ENCODE assay signal across 24 mouse cellular contexts in the genomic region with DNA sequence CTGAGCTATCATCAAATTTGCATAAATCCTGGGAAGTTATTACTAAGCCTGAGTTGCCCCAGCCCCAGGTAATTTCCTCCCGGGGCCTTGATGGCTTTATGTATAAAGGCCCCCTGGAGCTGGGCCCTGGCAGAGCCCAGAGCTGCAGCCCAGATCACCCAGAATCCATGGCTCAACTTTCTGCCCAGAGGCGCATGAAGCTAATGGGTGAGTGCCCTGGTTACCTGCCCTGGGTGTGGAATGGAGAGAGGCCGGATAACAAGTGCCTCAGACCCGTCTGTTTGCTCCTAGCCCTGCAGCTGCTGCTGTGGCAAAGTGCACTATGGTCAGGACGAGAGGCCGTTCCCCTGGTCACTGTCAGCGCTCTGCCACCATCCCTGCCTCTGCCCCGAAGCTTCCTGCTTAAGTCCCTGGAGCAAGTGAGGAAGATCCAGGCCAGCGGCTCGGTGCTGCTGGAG. TPM values are rescaled to one million over a fixed set of nuclear protein-coding genes. Genes with fewer than 3 reads are reported as not detected.
DNase-seq lines count a peak whose midpoint lies in the region; ATAC-seq lines count a peak whose summit lies in the region.
"Had no signal": no experiment of that assay in that cellular context is flagged by ENCODE, and none has a peak within 500 bp of the region (broad histone marks: within the 10 kb centered on the region; RNA-seq: fewer than 3 reads in every experiment).

A gene (plus strand): TSS at position 51 of the 458 bp plus-strand sequence.

- H3K27ac ChIP-seq in heart, embryonic 12.5 days (ENCODE audit: poor library complexity, severe bottlenecking), result no peak within 1 kb of the TSS
- H3K27ac ChIP-seq in kidney, embryonic 16.5 days (ENCODE audit: low read length), result no peak within 1 kb of the TSS; the same call in 1 of the 2 replicates
- no peak within 1 kb of the TSS for H3K27ac ChIP-seq in neural tube, embryonic 13.5 days (replicated peaks)
- H3K27ac ChIP-seq in neural tube, embryonic 15.5 days (replicated peaks), result no peak within 1 kb of the TSS
- H3K27ac ChIP-seq: forebrain, embryonic 15.5 days; hindbrain, embryonic 15.5 days; intestine, embryonic 15.5 days had no signal

- DNase-seq in heart, adult 11 months, result peak; percentile 91
- no peak for DNase-seq in kidney, postnatal 14 days
- DNase-seq in left cerebral cortex, postnatal 25 days (ENCODE audit: low spot score in 2 of 2), result no peak
- DNase-seq: adrenal gland, postnatal 36 days; cerebellum, adult 11-12 months; cerebellum, postnatal 36 days; heart, postnatal 10 days; lung, adult 18-20 months; lung, postnatal 36 days; right cerebral cortex, postnatal 14 days; spleen, adult 18-20 months; thymus, postnatal 4 days had no signal

- intact Hi-C loops in left cerebral cortex, postnatal 25 days (cut with DNase I), result loop anchor here (5.0 kb wide), 1 partner anchor 126 kb away; no protein-coding TSS in a partner anchor

- H3K9ac ChIP-seq in heart, embryonic 12.5 days, result no peak within 1 kb of the TSS
- 0 out of 2 replicates have a peak within 1 kb of the TSS, but pooled peaks have one; percentile 2 for H3K9ac ChIP-seq in kidney, embryonic 16.5 days (replicated peaks; ENCODE audit: low read length)
- peak within 1 kb of the TSS; percentile 26; the same call in 1 of the 2 replicates for H3K9ac ChIP-seq in neural tube, embryonic 13.5 days
- no peak within 1 kb of the TSS for H3K9ac ChIP-seq in neural tube, embryonic 15.5 days (replicated peaks)
- H3K9ac ChIP-seq: forebrain, embryonic 15.5 days; hindbrain, embryonic 15.5 days; intestine, embryonic 15.5 days had no signal

- 40% methylated on average over 10 of the region's 10 CpGs for WGBS in heart, embryonic 12.5 days
- 36% methylated on average over 10 of the region's 10 CpGs for WGBS in kidney, embryonic 16.5 days
- WGBS in neural tube, embryonic 13.5 days, result 27% methylated on average over 10 of the region's 10 CpGs
- 41% methylated on average over 10 of the region's 10 CpGs for WGBS in neural tube, embryonic 15.5 days

- 0 out of 2 replicates have a peak, but pooled peaks cover 4% of the 10 kb centered on the region for H3K27me3 ChIP-seq in heart, embryonic 12.5 days (replicated peaks)
- H3K27me3 ChIP-seq in kidney, embryonic 16.5 days (ENCODE audit: insufficient read depth, low read length), result no peaks in the 10 kb centered on the region
- H3K27me3 ChIP-seq in neural tube, embryonic 13.5 days, result peaks cover 12% of the 10 kb centered on the region; the same call in 1 of the 2 replicates
- no peaks in the 10 kb centered on the region for H3K27me3 ChIP-seq in neural tube, embryonic 15.5 days (replicated peaks)
- H3K27me3 ChIP-seq: forebrain, embryonic 15.5 days; hindbrain, embryonic 15.5 days; intestine, embryonic 15.5 days had no signal

- ATAC-seq in heart, embryonic 12.5 days (ENCODE audit: insufficient number of reproducible peaks, low FRiP score), result no peak
- no peak for ATAC-seq in kidney, embryonic 16.5 days (ENCODE audit: low FRiP score, low TSS enrichment)
- ATAC-seq in neural tube, embryonic 13.5 days (ENCODE audit: low read depth), result no peak
- ATAC-seq in neural tube, embryonic 15.5 days (ENCODE audit: low FRiP score), result no peak
- ATAC-seq: forebrain, embryonic 15.5 days; intestine, embryonic 15.5 days had no signal

- no peaks in the 10 kb centered on the region for H3K9me3 ChIP-seq in heart, embryonic 12.5 days (replicated peaks)
- no peaks in the 10 kb centered on the region for H3K9me3 ChIP-seq in kidney, embryonic 16.5 days (ENCODE audit: low read length)
- H3K9me3 ChIP-seq in neural tube, embryonic 13.5 days, result no peaks in the 10 kb centered on the region
- H3K9me3 ChIP-seq in neural tube, embryonic 15.5 days (replicated peaks), result no peaks in the 10 kb centered on the region
- H3K9me3 ChIP-seq: forebrain, embryonic 15.5 days; hindbrain, embryonic 15.5 days; intestine, embryonic 15.5 days had no signal

- H3K4me1 ChIP-seq in heart, embryonic 12.5 days (replicated peaks), result peaks cover 8% of the 10 kb centered on the region; the same call in 1 of the 2 replicates
- H3K4me1 ChIP-seq in kidney, embryonic 16.5 days (ENCODE audit: insufficient read depth, low read length), result peaks cover 59% of the 10 kb centered on the region
- no peaks in the 10 kb centered on the region for H3K4me1 ChIP-seq in neural tube, embryonic 13.5 days (replicated peaks)
- H3K4me1 ChIP-seq in neural tube, embryonic 15.5 days, result no peaks in the 10 kb centered on the region
- H3K4me1 ChIP-seq: hindbrain, embryonic 15.5 days; intestine, embryonic 15.5 days had no signal

- H3K4me3 ChIP-seq in heart, embryonic 12.5 days, result no peak within 1 kb of the TSS
- H3K4me3 ChIP-seq in kidney, embryonic 16.5 days (ENCODE audit: low read length), result no peak within 1 kb of the TSS
- H3K4me3 ChIP-seq in neural tube, embryonic 13.5 days, result no peak within 1 kb of the TSS
- H3K4me3 ChIP-seq in neural tube, embryonic 15.5 days (replicated peaks), result no peak within 1 kb of the TSS
- H3K4me3 ChIP-seq: forebrain, embryonic 15.5 days; hindbrain, embryonic 15.5 days; intestine, embryonic 15.5 days had no signal

- H3K36me3 ChIP-seq in heart, embryonic 12.5 days, result peaks cover 37% of the 10 kb centered on the region
- peaks cover 13% of the 10 kb centered on the region; the same call in 1 of the 2 replicates for H3K36me3 ChIP-seq in kidney, embryonic 16.5 days (ENCODE audit: insufficient read depth, low read length)
- peaks cover 38% of the 10 kb centered on the region for H3K36me3 ChIP-seq in neural tube, embryonic 13.5 days
- peaks cover 25% of the 10 kb centered on the region for H3K36me3 ChIP-seq in neural tube, embryonic 15.5 days

- H3K4me2 ChIP-seq in heart, embryonic 12.5 days, result no peak within 1 kb of the TSS
- no peak within 1 kb of the TSS for H3K4me2 ChIP-seq in kidney, embryonic 16.5 days (replicated peaks; ENCODE audit: low read depth, low read length)
- H3K4me2 ChIP-seq in neural tube, embryonic 13.5 days, result no peak within 1 kb of the TSS
- no peak within 1 kb of the TSS for H3K4me2 ChIP-seq in neural tube, embryonic 15.5 days
- H3K4me2 ChIP-seq: forebrain, embryonic 15.5 days; hindbrain, embryonic 15.5 days; intestine, embryonic 15.5 days had no signal

RNA-seq across cellular contexts. Expression of the gene that starts here (rescaled TPM):
- polyA plus RNA-seq in heart, embryonic 12.5 days (2016; fragmentation: Nextera tagmentation; extraction: Ambion mirVana), result not detected in 2 replicates
- polyA plus RNA-seq in kidney, embryonic 16.5 days (2015; fragmentation: Nextera tagmentation; extraction: Ambion mirVana), result 0.11 TPM in 1 of 2 replicates, not detected in the other
- polyA plus RNA-seq in neural tube, embryonic 13.5 days (2015; fragmentation: Nextera tagmentation; extraction: Ambion mirVana), result not detected in 2 replicates
- not detected in 2 replicates for polyA plus RNA-seq in neural tube, embryonic 15.5 days (2015; fragmentation: Nextera tagmentation; extraction: Ambion mirVana)
- total RNA-seq in left cerebral cortex, postnatal 25 days (2021), result not detected
- total RNA-seq: adrenal gland, postnatal 36 days; heart, postnatal 10 days; layer of hippocampus, postnatal 14 days; megakaryocyte-erythroid progenitor cell, adult 5-6 weeks; monocyte, adult 5-6 weeks had no signal
- polyA plus RNA-seq: forebrain, embryonic 15.5 days; hindbrain, embryonic 15.5 days; intestine, embryonic 15.5 days; kidney, embryonic 14.5 days; neural tube, embryonic 14.5 days had no signal

Comparison
In these comparisons a context has a peak if more than half of its experiments do, and no peak if none do; other contexts are left out.
1. H3K9ac ChIP-seq: peak in kidney, embryonic 16.5 days (single experiment) and neural tube, embryonic 13.5 days (single experiment); none in heart, embryonic 12.5 days (single experiment) and neural tube, embryonic 15.5 days (single experiment).